Mouse (Mus musculus) cerebellum, postnatal 14 days (tissue): Measurements from ENCODE around the gene Rab3a.
A peak's percentile ranks its signal among the peaks of the same experiment; 100 is the strongest.

Source experiments
- DNase-seq, 2 experiments: peaks; one replicate each; pipeline ENCODE4 v3.0.0; 2021; ENCODE audit warnings: mixed read lengths in 2 of 2

Gene Rab3a

GRCm38 (mm10) chr8:70754043-70754870 is at the start of gene Rab3a:
TSS of gene Rab3a (plus strand) at chr8:70754679.
- DNase-seq: peak; percentile 96 to 97

DNA sequence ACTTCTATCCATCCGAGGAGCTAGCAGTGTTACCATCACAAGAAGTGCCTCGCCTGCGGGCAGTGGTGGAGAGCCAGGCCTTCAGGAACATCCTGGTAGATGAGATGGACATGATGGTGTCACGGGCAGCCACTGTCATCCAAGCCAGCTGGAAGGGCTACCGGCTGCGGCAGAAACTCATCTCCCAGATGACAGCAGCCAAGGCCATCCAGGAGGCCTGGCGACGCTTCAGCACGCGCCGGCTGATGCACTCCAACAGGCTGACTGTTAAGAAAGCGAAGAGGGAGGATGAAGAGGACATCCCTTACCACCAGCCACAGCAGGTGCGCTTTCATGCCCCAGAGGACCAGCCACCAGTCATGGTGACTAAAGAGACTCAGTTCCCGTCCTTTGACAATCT is 46.2 kb upstream of the Rab3a start:
- no peak for DNase-seq

- DNase-seq: peak in 1 of 2 experiments; percentile 25
These were observed 44.7 kb upstream of the Rab3a start for GRCm38 (mm10) chr8:70709794-70710193.

DNA sequence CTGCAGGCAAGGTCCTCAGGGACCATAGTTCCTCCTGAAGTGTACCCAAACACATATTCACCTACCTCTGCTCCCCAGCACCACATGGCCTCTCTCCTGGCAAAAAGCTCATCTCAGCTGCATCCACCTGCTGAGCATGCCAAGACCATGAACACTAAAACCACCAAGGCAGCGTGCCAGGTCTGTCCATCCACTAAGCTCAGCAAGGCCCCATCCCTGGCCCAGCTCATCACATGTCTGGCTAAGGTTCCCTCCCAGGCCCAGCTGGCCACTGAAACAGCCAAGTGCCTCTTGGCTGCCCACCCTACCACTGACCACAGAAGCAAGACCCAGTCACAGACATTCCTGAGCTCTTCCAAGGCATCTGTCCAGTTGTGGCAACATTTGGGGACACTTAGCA is 44.2 kb upstream of the Rab3a start:
- peak; percentile 68 to 77 for DNase-seq

GRCm38 (mm10) chr8:70711041-70711440 is 43.4 kb upstream of the Rab3a start:
- DNase-seq: peak in 1 of 2 experiments; percentile 38

GRCm38 (mm10) chr8:70713991-70714390 is 40.5 kb upstream of the Rab3a start:
- DNase-seq: peak in 1 of 2 experiments; percentile 6

DNA sequence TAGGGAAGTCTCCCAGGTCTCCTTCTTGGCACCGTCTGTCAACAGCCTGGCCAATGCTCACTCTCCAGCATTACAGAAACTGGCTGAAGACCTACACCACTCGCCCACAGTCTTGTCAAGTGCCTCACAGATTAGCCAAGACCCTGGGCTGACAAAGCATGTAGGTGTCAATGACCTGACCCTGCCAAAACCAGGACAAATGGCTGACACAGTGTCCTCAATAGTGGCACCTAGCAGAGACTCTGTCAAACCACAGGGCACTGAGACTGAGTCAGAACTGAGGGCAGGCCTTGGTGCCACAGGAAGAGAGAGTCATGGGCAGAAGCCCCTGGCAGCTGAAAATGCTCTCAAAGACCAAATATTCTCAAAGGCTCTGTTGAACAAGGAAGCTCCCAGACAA is 39.4 kb upstream of the Rab3a start:
- peak in 1 of 2 experiments; percentile 10 for DNase-seq

- peak in 1 of 2 experiments; percentile 23 for DNase-seq
These were observed 37.7 kb upstream of the Rab3a start for GRCm38 (mm10) chr8:70716521-70717400.

DNA sequence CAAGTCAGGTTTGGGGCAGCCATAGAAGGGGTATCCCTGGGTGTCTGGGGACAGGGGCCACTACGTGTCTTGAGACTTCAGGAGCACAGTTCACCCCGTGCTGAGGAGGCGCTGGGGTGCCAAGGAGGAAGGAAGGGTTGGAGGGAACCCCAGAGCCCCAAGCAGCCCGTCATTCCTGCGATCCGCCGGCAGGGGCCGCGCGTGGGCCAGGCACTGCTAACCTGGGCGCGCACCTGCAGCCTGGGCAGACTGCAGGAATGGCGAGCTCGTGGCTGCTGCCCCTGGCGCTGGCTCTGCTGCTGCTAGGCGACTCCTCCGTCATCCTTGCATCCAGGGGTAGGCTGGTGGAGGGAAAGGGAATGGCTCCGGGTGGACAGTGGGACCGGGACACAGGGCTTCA is 36.2 kb upstream of the Rab3a start, which contains the start of gene Gm3336:
TSS of gene Gm3336 (plus strand) at position 247 of the 400 bp plus-strand sequence.
- DNase-seq: peak; percentile 81 to 86

GRCm38 (mm10) chr8:70719796-70720270 is 34.6 kb upstream of the Rab3a start:
- DNase-seq: no peak

DNA sequence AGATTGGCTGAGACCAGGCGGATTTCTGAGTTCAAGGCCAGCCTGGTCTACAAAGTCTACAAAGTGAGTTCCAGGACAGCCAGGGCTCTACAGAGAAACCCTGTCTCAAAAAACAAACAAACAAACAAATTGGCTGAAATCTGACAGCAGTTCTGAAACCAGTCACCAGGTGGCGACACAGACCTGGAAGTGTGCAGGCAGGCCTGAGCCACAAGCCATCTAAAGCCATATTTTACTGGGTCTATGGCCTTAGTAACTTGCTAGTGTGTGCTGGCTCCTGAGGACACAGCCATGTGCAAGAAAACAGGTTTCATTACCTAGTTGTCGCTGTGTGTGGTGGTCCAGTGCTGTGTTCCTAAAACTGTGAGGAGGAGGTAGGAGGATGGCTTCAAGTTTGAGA is 33.7 kb upstream of the Rab3a start:
- DNase-seq: peak; percentile 91 to 93

DNA sequence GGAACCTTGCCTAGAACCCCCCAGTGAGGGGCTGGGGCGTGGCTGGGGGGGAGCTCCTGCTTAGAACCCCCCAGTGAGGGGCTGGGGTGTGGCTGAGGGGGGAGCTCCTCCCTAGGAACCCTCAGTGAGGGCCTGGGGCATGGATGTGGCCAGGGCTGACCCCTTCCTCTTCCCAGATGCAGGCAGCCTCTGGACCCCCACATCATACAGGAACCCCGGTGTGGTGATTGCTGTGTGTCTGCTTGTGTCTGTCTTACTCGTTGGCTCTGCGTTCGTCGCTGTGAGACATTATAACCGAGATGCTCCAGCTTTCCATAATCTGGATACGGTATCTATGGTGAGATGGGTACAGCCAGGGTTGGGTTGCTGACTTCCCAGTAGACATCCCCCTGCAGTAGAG is 32.9 kb upstream of the Rab3a start:
- peak in 1 of 2 experiments; percentile 14 for DNase-seq

- no peak for DNase-seq
These were observed 30.8 kb upstream of the Rab3a start, which contains the start of gene Pde4c for GRCm38 (mm10) chr8:70723486-70724210. TSS of gene Pde4c (plus strand) at chr8:70723720.

- no peak for DNase-seq
These were observed 30.3 kb upstream of the Rab3a start for GRCm38 (mm10) chr8:70724216-70724615.

GRCm38 (mm10) chr8:70725792-70726447 is 28.6 kb upstream of the Rab3a start:
- peak in 1 of 2 experiments; percentile 16 for DNase-seq

- no peak for DNase-seq
These were observed 27.8 kb upstream of the Rab3a start for GRCm38 (mm10) chr8:70726721-70727120.

- DNase-seq: peak in 1 of 2 experiments; percentile 33
These were observed 24.5 kb upstream of the Rab3a start for GRCm38 (mm10) chr8:70729808-70730475.

GRCm38 (mm10) chr8:70730956-70731355 is 23.5 kb upstream of the Rab3a start:
- no peak for DNase-seq

GRCm38 (mm10) chr8:70737705-70738104 is 16.8 kb upstream of the Rab3a start:
- no peak for DNase-seq

GRCm38 (mm10) chr8:70738211-70738610 is 16.3 kb upstream of the Rab3a start:
- no peak for DNase-seq

DNA sequence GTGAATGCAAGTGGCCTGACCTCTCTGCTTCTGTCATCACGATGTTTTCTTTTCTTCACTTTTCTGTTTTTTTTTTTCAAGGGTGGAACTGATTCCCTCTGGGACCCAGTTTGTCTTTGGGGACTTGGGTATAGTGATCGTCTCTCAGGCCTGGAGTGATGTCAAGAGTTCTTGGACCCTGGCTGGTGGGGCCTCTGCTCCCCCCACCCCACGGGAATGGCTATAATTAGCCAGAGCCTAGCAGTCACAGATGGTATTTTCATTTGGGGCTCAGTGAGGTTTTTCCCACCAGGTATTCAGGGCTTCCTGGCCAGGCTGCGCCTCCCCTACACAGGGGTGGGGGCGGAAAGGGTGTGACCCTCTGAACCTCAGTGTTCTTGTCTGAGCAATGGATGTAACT is 12.8 kb upstream of the Rab3a start:
- DNase-seq: no peak
